In the genomic region with DNA sequence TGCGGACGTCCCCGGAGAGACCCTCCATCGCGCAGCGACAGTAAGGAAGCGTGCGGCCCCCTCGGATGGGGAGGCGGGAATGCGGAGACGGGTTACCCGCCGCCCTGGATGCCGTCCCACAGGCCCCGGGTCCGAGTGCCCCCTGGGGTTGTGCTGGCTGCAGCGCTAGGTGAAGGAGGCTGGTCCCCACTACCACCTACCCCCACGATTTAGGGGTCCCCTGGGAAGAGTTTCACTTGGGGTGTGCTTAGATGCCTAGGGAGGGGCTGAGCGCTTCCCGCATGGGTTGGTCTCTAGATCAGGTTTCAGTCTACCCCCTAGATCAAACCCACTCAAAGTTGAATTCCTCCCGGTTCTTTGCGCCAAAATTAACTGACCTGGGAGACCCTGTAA, we compare ENCODE assay signal across 8 mouse cellular contexts. TPM values are rescaled to one million over a fixed set of nuclear protein-coding genes. Genes with fewer than 3 reads are reported as not detected.
A peak's percentile ranks its signal among the peaks of the same experiment; 100 is the strongest.
DNase-seq lines count a peak whose midpoint lies in the region; ATAC-seq and TF ChIP-seq lines count a peak whose summit lies in the region.

No protein-coding gene starts in this region.

- H3K4me2 ChIP-seq in kidney, embryonic 14.5 days (replicated peaks; ENCODE audit: low read depth, low read length), result peak overlapping the region; percentile 93
- peak overlapping the region; percentile 91 for H3K4me2 ChIP-seq in hindbrain, embryonic 13.5 days
- H3K4me2 ChIP-seq in midbrain, embryonic 14.5 days (ENCODE audit: low read length), result peak overlapping the region; percentile 96

- H3K9me3 ChIP-seq in kidney, embryonic 14.5 days (ENCODE audit: control insufficient read depth, low read length), result no peaks in the 10 kb centered on the region
- no peaks in the 10 kb centered on the region for H3K9me3 ChIP-seq in hindbrain, embryonic 13.5 days
- H3K9me3 ChIP-seq in midbrain, embryonic 14.5 days (ENCODE audit: control insufficient read depth, low read length), result no peaks in the 10 kb centered on the region

- H3K36me3 ChIP-seq in kidney, embryonic 14.5 days (ENCODE audit: control insufficient read depth, insufficient read depth, low read length), result peaks cover 22% of the 10 kb centered on the region
- H3K36me3 ChIP-seq in hindbrain, embryonic 13.5 days, result 0 out of 2 replicates have a peak, but pooled peaks cover 9% of the 10 kb centered on the region
- 0 out of 2 replicates have a peak, but pooled peaks cover 5% of the 10 kb centered on the region for H3K36me3 ChIP-seq in midbrain, embryonic 14.5 days (ENCODE audit: control insufficient read depth, insufficient read depth, low read length)

- WGBS in kidney, embryonic 14.5 days, result 1% methylated on average over 22 of the region's 23 CpGs
- 0% methylated on average over 23 of the region's 23 CpGs for WGBS in hindbrain, embryonic 13.5 days
- WGBS in midbrain, embryonic 14.5 days, result 0% methylated on average over 23 of the region's 23 CpGs

- peak overlapping the region; percentile 83 for H3K27ac ChIP-seq in kidney, embryonic 14.5 days (ENCODE audit: low read depth, low read length)
- H3K27ac ChIP-seq in bone marrow macrophage, adult 2 months (ENCODE audit: insufficient read depth, low read depth, low read length), result no peak overlapping the region
- peak overlapping the region; percentile 88 for H3K27ac ChIP-seq in hindbrain, embryonic 13.5 days
- peak overlapping the region; percentile 83 for H3K27ac ChIP-seq in midbrain, embryonic 14.5 days (replicated peaks; ENCODE audit: low read depth, low read length)

- peak overlapping the region; percentile 89 for H3K9ac ChIP-seq in kidney, embryonic 14.5 days (ENCODE audit: low read depth, low read length)
- H3K9ac ChIP-seq in hindbrain, embryonic 13.5 days, result peak overlapping the region; percentile 89
- H3K9ac ChIP-seq in midbrain, embryonic 14.5 days (replicated peaks; ENCODE audit: low read length), result peak overlapping the region; percentile 71

- peak overlapping the region; percentile 73 for H3K4me3 ChIP-seq in kidney, embryonic 14.5 days (ENCODE audit: low read length)
- peak overlapping the region; percentile 83 for H3K4me3 ChIP-seq in bone marrow macrophage, adult 2 months (ENCODE audit: insufficient read depth, low read length)
- H3K4me3 ChIP-seq in hindbrain, embryonic 13.5 days, result peak overlapping the region; percentile 81
- H3K4me3 ChIP-seq in midbrain, embryonic 14.5 days (replicated peaks; ENCODE audit: low read depth, low read length), result peak overlapping the region; percentile 76

- H3K27me3 ChIP-seq in kidney, embryonic 14.5 days (ENCODE audit: control insufficient read depth, insufficient read depth, low read length), result no peaks in the 10 kb centered on the region
- no peaks in the 10 kb centered on the region for H3K27me3 ChIP-seq in hindbrain, embryonic 13.5 days
- no peaks in the 10 kb centered on the region for H3K27me3 ChIP-seq in midbrain, embryonic 14.5 days (ENCODE audit: control insufficient read depth, insufficient read depth, low read length)

- peak; percentile 74; the same call in 1 of the 2 replicates for ATAC-seq in kidney, embryonic 14.5 days (ENCODE audit: low FRiP score, low TSS enrichment)
- ATAC-seq in hindbrain, embryonic 13.5 days (ENCODE audit: low FRiP score), result no peak
- no peak for ATAC-seq in midbrain, embryonic 14.5 days (ENCODE audit: low FRiP score, low TSS enrichment)

- peaks cover 11% of the 10 kb centered on the region; the same call in 1 of the 2 replicates for H3K4me1 ChIP-seq in kidney, embryonic 14.5 days (ENCODE audit: control insufficient read depth, insufficient read depth, low read length)
- H3K4me1 ChIP-seq in bone marrow macrophage, adult 2 months (ENCODE audit: control insufficient read depth, insufficient read depth, low read length), result no peaks in the 10 kb centered on the region
- H3K4me1 ChIP-seq in hindbrain, embryonic 13.5 days (replicated peaks), result peaks cover 15% of the 10 kb centered on the region
- H3K4me1 ChIP-seq in midbrain, embryonic 14.5 days (ENCODE audit: control insufficient read depth, insufficient read depth, low read length), result 0 out of 2 replicates have a peak, but pooled peaks cover 5% of the 10 kb centered on the region

- no peak for TF ChIP-seq CTCF in bone marrow macrophage, adult 2 months (IDR thresholded peaks at IDR 0.05; ENCODE audit: low read depth, low read length)

- TF ChIP-seq POLR2A in bone marrow macrophage, adult 2 months (IDR thresholded peaks at IDR 0.05; ENCODE audit: borderline replicate concordance, low read depth, low read length), result no peak

- DNase-seq in kidney, postnatal 14 days, result no peak
- no peak for DNase-seq in midbrain, embryonic 14.5 days
- DNase-seq in T-cell, adult 2 months (ENCODE audit: low spot score), result no peak
- no peak for DNase-seq in right cerebral cortex, postnatal 14 days
- DNase-seq in frontal cortex, postnatal 36 days (ENCODE audit: low spot score in 2 of 2), result no peak

RNA-seq across cellular contexts. Expression of gene E2f7, which starts 0.4 kb away (rescaled TPM):
- 23.6 and 32.4 TPM in 2 replicates for polyA plus RNA-seq in kidney, embryonic 14.5 days (2014; fragmentation: Nextera tagmentation; extraction: Ambion mirVana)
- 6.2 and 6.9 TPM in 2 replicates for polyA plus RNA-seq in bone marrow macrophage, adult 2 months (2012; ENCODE audit: insufficient read depth, insufficient read length, missing spikeins)
- 8.4 and 8.9 TPM in 2 replicates for polyA plus RNA-seq in hindbrain, embryonic 13.5 days (2015; fragmentation: Nextera tagmentation; extraction: Ambion mirVana)
- 3.2 and 6.9 TPM in 2 replicates for polyA plus RNA-seq in midbrain, embryonic 14.5 days (2014; fragmentation: Nextera tagmentation; extraction: Ambion mirVana)
